Mouse (Mus musculus) limb, embryonic 11.5 days (tissue): Measurements from ENCODE around the gene Slc4a2. TPM values are rescaled to one million over a fixed set of nuclear protein-coding genes. Genes with fewer than 3 reads are reported as not detected.

Experiments used
- ATAC-seq: fragments of 200-750 bp; cut with Nextera tagmentation; 2 replicates; pipeline ENCODE4 v1.8.0; 2017; ENCODE audit warnings: low read depth; ENCODE audit not compliant: insufficient number of reproducible peaks, low FRiP score, low TSS enrichment
- DNase-seq: peaks from one replicate; pipeline ENCODE4 v3.0.0-alpha.2; 2015; ENCODE audit warnings: low spot score
- H3K27ac ChIP-seq: fragments of 300-500 bp; sonication (generic); replicated peaks from 2 replicates; pipeline ENCODE4 v1.5.1; 2014; ENCODE audit warnings: low read depth, mild to moderate bottlenecking, low read length
- H3K27me3 ChIP-seq: fragments of 300-500 bp; sonication (generic); 2 replicates; pipeline ENCODE4 v1.6.1; 2014; ENCODE audit warnings: mild to moderate bottlenecking, low read length, mixed read lengths; ENCODE audit not compliant: control insufficient read depth, insufficient read depth
- H3K36me3 ChIP-seq: fragments of 300-500 bp; sonication (generic); 2 replicates; pipeline ENCODE4 v1.6.1; 2014; ENCODE audit warnings: mild to moderate bottlenecking, low read length, moderate library complexity, mixed read lengths; ENCODE audit not compliant: control insufficient read depth, insufficient read depth
- H3K4me1 ChIP-seq: fragments of 300-500 bp; sonication (generic); 2 replicates; pipeline ENCODE4 v1.6.1; 2014; ENCODE audit warnings: low read length, mixed read lengths; ENCODE audit not compliant: control insufficient read depth, insufficient read depth
- H3K4me2 ChIP-seq: fragments of 300-500 bp; sonication (generic); 2 replicates; pipeline ENCODE4 v1.6.1; 2014; ENCODE audit warnings: low read depth, mild to moderate bottlenecking, moderate library complexity; ENCODE audit not compliant: severe bottlenecking
- H3K4me3 ChIP-seq: fragments of 300-500 bp; sonication (generic); 2 replicates; pipeline ENCODE4 v1.5.1; 2014; ENCODE audit warnings: low read depth, low read length
- H3K9ac ChIP-seq: fragments of 300-500 bp; sonication (generic); 2 replicates; pipeline ENCODE4 v1.6.1; 2014; ENCODE audit warnings: mild to moderate bottlenecking, low read length
- H3K9me3 ChIP-seq: fragments of 300-500 bp; sonication (generic); 2 replicates; pipeline ENCODE4 v1.6.1; 2016; ENCODE audit warnings: low read length; ENCODE audit not compliant: control insufficient read depth
- WGBS: fragments of 180-500 bp; shearing (Covaris S2); extraction: QIAGEN DNeasy Blood & Tissue Kit; methylation state at CpG from one replicate; pipeline ENCODE4 v1.1.7; 2014; 5-methylcytosine and 5-hydroxymethylcytosine counted together
- polyA plus RNA-seq: library from polyadenylated mRNA; unstranded; fragments of >200 nt; fragmentation: Nextera tagmentation; extraction: Ambion mirVana; gene quantifications from 2 replicates; pipeline ENCODE4 v1.2.1, GENCODE M21; 2014

Gene Slc4a2
- polyA plus RNA-seq: 26.9 and 28.0 TPM in 2 replicates

DNA sequence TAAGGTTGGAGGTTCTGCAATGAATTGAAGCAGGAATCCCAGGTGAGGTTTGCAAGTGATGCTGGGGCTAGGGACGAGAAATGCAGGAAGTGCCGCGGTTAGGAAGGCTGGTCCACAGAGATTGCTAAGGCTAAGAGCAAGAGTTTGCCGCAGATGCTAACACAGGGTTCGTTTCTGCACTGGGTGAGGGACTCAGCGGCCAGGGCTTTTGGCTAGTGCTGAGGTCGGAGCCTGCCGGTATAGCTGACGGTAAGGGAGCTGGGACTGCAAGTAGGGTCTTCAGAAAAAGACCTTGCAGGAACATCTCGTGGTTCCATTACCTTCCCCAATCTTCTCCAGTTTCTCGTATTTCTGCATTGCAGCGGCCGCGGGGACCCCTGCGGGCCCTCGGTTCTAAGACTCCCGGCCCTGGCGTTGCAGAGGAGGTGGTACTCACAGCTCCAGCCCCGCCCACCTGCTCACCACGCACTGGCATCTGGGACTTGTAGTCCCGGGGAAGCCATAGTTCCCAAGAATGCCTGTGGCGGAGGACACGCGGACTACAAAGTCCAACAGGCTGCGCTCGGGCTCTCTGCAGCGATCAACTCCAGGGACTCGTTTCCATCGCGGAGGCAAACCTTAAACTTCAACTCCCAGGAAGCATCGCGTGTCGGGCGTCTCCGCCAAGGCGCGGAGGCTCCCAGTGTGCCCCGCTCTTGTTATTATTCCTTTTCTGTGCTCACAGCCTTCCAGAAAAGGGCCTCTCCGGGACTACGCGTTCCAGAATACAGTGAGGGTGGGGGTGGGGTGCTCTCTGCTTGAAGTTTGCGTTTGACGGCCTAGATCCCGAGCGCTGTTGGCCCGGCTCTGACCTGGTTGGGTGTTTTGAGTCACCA lies at the start of gene Slc4a2, which contains the start of gene Cdk5:
TSS of gene Slc4a2 (plus strand) at position 709 of the 875 bp plus-strand sequence.
TSS of gene Cdk5 (minus strand) at position 402 of the 875 bp plus-strand sequence.
- H3K4me3 ChIP-seq: peak within 1 kb of the TSS; percentile 58

DNA sequence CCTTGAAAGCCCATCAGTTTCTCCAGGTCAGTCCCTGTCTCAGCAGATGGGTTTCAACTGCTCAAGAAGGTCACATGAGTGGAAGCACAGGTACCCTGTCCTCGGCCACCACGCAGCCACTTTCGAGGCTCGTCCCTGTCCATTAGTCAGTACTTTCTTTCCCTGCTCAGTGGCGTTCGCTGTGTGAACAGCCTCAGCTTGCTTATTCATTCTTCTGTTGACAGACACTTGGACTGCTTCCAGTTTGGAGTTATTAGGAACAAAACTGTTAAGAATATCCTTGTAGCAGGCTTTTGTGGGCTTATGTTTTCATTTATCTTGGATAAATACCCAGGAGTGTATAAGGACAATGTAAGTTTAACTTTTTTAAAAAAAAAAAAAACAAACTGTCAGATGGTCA lies 49.4 kb upstream of the Slc4a2 start:
- DNase-seq (no peak), ATAC-seq (no peak)
- Histone ChIP-seq H3K4me2 (no peak overlapping the region), H3K27ac (no peak overlapping the region), H3K4me1 (no peaks in the 10 kb centered on the region), H3K9ac (no peak overlapping the region), H3K9me3 (no peaks in the 10 kb centered on the region), H3K36me3 (no peaks in the 10 kb centered on the region), H3K27me3 (no peaks in the 10 kb centered on the region), H3K4me3 (no peak overlapping the region)
- 84% methylated on average over 6 of the region's 6 CpGs for WGBS

More for the DNA sequence above, at the start of gene Slc4a2, which contains the start of gene Cdk5:
- DNase-seq (peak; percentile 99), ATAC-seq (peak; percentile 90)
- Histone ChIP-seq H3K27ac (peak within 1 kb of the TSS; percentile 78), H3K9ac (peak within 1 kb of the TSS; percentile 75), H3K27me3 (no peaks in the 10 kb centered on the region), H3K4me1 (peaks cover 36% of the 10 kb centered on the region), H3K4me2 (peak within 1 kb of the TSS; percentile 87), H3K9me3 (no peaks in the 10 kb centered on the region), H3K36me3 (peaks cover 4% of the 10 kb centered on the region; the same call in 1 of the 2 replicates)
- WGBS: under 1% methylated on average over 46 of the region's 46 CpGs

DNA sequence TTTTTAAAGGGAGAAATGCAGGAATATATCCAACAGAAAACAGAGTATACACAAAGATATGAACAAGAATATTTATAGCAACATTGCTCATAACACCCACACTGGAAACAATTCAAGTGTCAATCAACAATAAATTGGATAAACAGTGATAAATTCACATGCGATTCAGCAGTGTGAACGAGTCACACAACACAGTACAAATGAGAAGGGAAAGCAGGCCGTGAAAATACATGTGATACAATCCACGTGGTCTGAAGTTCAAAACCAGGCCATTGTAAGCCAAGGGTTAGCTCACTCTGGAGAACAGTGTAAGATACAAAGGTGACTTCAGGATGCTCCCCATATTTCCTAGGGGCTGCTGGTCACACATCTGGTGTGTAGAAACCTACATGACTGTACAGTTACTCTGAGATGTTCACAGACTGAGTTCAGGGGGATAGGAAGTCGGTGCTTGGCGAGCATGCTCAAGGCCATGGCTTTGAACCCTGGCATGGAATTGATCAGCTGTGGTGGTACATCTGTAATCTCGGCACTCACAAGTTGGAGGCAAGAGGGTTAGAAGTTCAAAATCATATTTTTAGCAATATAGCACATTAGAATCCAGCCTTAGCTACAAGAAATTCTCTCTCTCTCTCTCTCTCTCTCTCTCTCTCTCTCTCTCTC lies 48.8 kb upstream of the Slc4a2 start:
- no peak for DNase-seq
- H3K27me3 ChIP-seq: no peaks in the 10 kb centered on the region
- H3K4me2 ChIP-seq: no peak overlapping the region
- H3K4me3 ChIP-seq: no peak overlapping the region
- H3K27ac ChIP-seq: no peak overlapping the region
- WGBS: 83% methylated on average over 7 of the region's 7 CpGs
- H3K9me3 ChIP-seq: no peaks in the 10 kb centered on the region
- H3K9ac ChIP-seq: no peak overlapping the region
- no peak for ATAC-seq
- no peaks in the 10 kb centered on the region for H3K36me3 ChIP-seq
- H3K4me1 ChIP-seq: no peaks in the 10 kb centered on the region

DNA sequence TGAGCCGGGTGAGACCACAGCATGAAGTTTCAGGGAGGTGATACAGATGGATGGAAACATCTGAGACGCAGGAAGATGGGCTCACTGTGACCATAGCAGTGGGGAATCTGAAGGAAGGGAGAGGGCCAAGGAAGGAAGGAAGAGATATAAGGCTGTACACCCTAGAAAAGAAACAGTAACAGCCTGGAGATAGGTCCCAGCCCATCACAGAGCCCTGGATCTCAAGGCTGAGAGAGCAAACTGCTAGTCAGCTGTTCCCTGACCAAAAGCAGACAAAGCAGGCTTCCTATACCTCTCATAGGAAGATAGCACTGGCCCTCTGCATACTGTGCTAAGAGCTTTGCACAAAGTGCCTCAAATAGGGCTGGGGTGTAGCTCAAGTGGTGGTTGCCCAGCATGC lies 44.9 kb upstream of the Slc4a2 start:
- ATAC-seq (no peak), DNase-seq (no peak)
- 88% methylated on average over 2 of the region's 2 CpGs for WGBS
- Histone ChIP-seq H3K4me3 (no peak overlapping the region), H3K9ac (no peak overlapping the region), H3K27me3 (no peaks in the 10 kb centered on the region), H3K27ac (no peak overlapping the region), H3K36me3 (no peaks in the 10 kb centered on the region), H3K4me1 (no peaks in the 10 kb centered on the region), H3K9me3 (no peaks in the 10 kb centered on the region), H3K4me2 (no peak overlapping the region)

DNA sequence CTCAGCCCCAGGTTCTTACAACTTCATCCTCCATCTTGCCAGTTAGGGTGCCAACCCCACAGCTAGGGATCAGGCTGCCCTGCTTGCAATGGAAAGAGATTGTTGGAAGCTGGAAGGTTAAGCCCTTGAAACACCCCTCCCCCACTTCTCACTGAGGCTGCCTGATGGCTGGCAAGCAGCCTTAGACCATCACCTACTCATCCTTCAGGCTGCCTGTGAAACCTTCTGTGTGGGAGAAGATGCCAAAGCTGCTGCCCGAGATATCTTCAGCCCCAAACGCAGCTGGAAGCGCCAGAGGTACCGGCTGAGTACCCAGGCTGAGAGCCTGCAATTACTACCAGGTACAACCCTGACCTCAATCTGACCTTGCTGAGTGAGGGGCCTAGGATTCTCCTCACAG lies 44.1 kb upstream of the Slc4a2 start:
- H3K4me1 ChIP-seq: no peaks in the 10 kb centered on the region
- H3K9me3 ChIP-seq: no peaks in the 10 kb centered on the region
- H3K27me3 ChIP-seq: no peaks in the 10 kb centered on the region
- H3K27ac ChIP-seq: no peak overlapping the region
- no peak overlapping the region for H3K9ac ChIP-seq
- 73% methylated on average over 4 of the region's 4 CpGs for WGBS
- DNase-seq: no peak
- H3K4me2 ChIP-seq: no peak overlapping the region
- no peak for ATAC-seq
- no peak overlapping the region for H3K4me3 ChIP-seq
- no peaks in the 10 kb centered on the region for H3K36me3 ChIP-seq

DNA sequence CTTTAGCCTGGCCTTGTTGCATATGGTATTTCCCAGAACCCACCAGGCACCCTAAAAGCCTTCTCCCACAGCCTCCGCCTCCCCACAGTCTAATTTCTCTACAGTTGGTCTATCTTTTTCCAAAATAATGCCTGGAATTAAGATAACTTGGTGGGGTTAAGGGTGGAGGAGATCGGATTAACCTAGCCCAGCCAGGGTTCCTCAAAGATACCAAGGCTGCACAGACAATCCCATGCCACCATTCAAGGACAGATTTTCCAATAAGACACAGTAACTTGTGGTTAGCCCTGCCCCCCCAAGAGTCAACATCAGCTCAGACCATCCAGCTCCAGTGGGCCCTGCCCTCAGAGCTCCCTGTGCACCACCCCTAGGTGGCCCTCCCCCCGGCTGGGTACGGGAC lies 43.1 kb upstream of the Slc4a2 start:
- H3K27ac ChIP-seq: no peak overlapping the region
- WGBS: 88% methylated on average over 4 of the region's 4 CpGs
- H3K9ac ChIP-seq: no peak overlapping the region
- H3K36me3 ChIP-seq: no peaks in the 10 kb centered on the region
- H3K4me3 ChIP-seq: no peak overlapping the region
- no peak for ATAC-seq
- no peak for DNase-seq
- no peak overlapping the region for H3K4me2 ChIP-seq
- H3K4me1 ChIP-seq: no peaks in the 10 kb centered on the region
- no peaks in the 10 kb centered on the region for H3K27me3 ChIP-seq
- no peaks in the 10 kb centered on the region for H3K9me3 ChIP-seq

DNA sequence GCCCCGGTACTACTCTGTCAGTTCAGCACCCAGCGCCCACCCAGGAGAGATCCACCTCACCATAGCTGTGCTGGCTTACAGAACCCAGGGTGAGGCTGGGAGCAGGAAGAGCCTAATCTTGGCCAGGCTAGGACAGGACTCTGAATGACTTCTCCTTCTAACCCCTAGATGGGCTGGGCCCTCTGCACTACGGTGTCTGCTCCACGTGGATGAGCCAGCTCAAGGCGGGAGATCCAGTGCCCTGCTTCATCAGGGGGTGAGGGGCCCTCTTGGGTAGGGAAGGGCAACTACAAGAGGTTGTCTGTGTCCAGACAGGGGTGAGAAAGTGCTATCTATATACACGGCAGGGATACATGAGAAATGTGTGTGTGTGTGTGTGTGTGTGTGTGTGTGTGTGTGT lies 42.2 kb upstream of the Slc4a2 start:
- Histone ChIP-seq H3K9me3 (no peaks in the 10 kb centered on the region), H3K27ac (no peak overlapping the region), H3K4me1 (no peaks in the 10 kb centered on the region), H3K4me2 (no peak overlapping the region), H3K36me3 (no peaks in the 10 kb centered on the region), H3K27me3 (no peaks in the 10 kb centered on the region), H3K9ac (no peak overlapping the region), H3K4me3 (no peak overlapping the region)
- WGBS: 79% methylated on average over 6 of the region's 6 CpGs
- no peak for DNase-seq
- no peak for ATAC-seq

DNA sequence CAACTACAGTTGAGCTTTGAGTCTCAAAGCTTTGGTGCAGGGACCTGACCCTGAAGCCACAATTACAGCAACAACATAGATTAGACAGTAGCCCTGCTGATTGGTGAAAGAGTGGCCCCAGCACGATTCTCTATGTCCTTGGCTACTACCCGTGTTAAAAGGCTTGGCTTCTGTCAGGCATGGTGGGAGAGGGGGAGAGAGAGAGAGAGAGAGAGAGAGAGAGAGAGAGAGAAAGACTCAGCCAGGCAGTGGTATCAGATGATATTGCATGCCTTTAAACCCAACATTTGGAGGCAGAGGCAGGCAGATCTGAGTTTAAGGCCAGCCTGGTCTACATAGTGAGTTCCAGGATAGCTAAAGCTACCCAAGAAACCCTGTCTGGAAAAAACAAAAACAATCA lies 41.6 kb upstream of the Slc4a2 start:
- Histone ChIP-seq H3K27ac (no peak overlapping the region), H3K9ac (no peak overlapping the region), H3K4me1 (no peaks in the 10 kb centered on the region), H3K36me3 (no peaks in the 10 kb centered on the region), H3K4me3 (no peak overlapping the region), H3K4me2 (no peak overlapping the region), H3K9me3 (no peaks in the 10 kb centered on the region), H3K27me3 (no peaks in the 10 kb centered on the region)
- WGBS: 71% methylated on average over 2 of the region's 2 CpGs
- no peak for DNase-seq
- ATAC-seq: no peak
